Mouse (Mus musculus) CH12.LX (cell line): ENCODE results near the gene Mrpl14. TPM values are rescaled to one million over a fixed set of nuclear protein-coding genes. Genes with fewer than 3 reads are reported as not detected.

Experiments
- DNase-seq: peaks from one replicate; pipeline ENCODE4 v3.0.0-alpha.2; 2013; ENCODE audit errors: extremely low read depth
- H3K27ac ChIP-seq: 2 replicates; pipeline ENCODE4 v1.5.1; 2012; ENCODE audit warnings: low read depth, mild to moderate bottlenecking, control low read depth, moderate library complexity; ENCODE audit not compliant: insufficient read depth
- H3K27me3 ChIP-seq: replicated peaks from 2 replicates; pipeline ENCODE3; 2012; ENCODE audit warnings: inconsistent platforms
- H3K36me3 ChIP-seq, 2 experiments: replicated peaks in 1 of 2; 2 replicates each; pipeline versions ENCODE3 to v1.6.1; 2012; ENCODE audit warnings: inconsistent platforms in 1 of 2, low read length in 1 of 2, mild to moderate bottlenecking in 1 of 2, mixed read lengths in 1 of 2, moderate library complexity in 1 of 2; ENCODE audit not compliant: control insufficient read depth in 1 of 2, insufficient read depth in 1 of 2
- H3K4me1 ChIP-seq, 2 experiments: 2 replicates each; pipeline ENCODE4 v1.6.1; 2012; ENCODE audit warnings: inconsistent platforms in 1 of 2, moderate library complexity in 1 of 2; ENCODE audit not compliant: insufficient read depth in 2 of 2, control insufficient read depth in 1 of 2
- H3K4me2 ChIP-seq: 2 replicates; pipeline ENCODE4 v1.6.1; 2012; ENCODE audit warnings: low read depth, mild to moderate bottlenecking, control low read depth; ENCODE audit not compliant: poor library complexity, insufficient read depth, severe bottlenecking
- H3K4me3 ChIP-seq, 3 experiments: fragments of 150-350 bp in 1 of 3; sonication (generic) in 1 of 3; replicated peaks in 1 of 3; 2 replicates each; pipeline versions ENCODE3 to v1.5.1; 2011 to 2012; ENCODE audit warnings: low read depth in 2 of 3, low read length in 2 of 3, mild to moderate bottlenecking in 2 of 3, moderate library complexity in 2 of 3, control low read depth in 1 of 3, improper control_type of control experiment in 1 of 3, inconsistent platforms in 1 of 3, mixed read lengths in 1 of 3; ENCODE audit not compliant: poor library complexity in 1 of 3
- H3K79me2 ChIP-seq: replicated peaks from 2 replicates; pipeline ENCODE4 v1.6.1; 2012; ENCODE audit warnings: mild to moderate bottlenecking, moderate library complexity; ENCODE audit not compliant: control insufficient read depth, poor library complexity, insufficient read depth, severe bottlenecking; ENCODE audit errors: extremely low read depth
- H3K9ac ChIP-seq: 2 replicates; pipeline ENCODE4 v1.6.1; 2012; ENCODE audit warnings: low read depth, mild to moderate bottlenecking, control low read depth, moderate library complexity; ENCODE audit not compliant: insufficient read depth
- H3K9me3 ChIP-seq: replicated peaks from 2 replicates; pipeline ENCODE3; 2012; ENCODE audit warnings: low read length, inconsistent platforms, mixed read lengths
- BHLHE40 ChIP-seq: IDR thresholded peaks from 2 replicates; pipeline ENCODE4 v1.6.1; 2011; ENCODE audit warnings: mild to moderate bottlenecking, low read depth, low read length, improper control_type of control experiment
- CHD1 ChIP-seq: IDR thresholded peaks from 2 replicates; pipeline ENCODE4 v1.6.1; 2012; ENCODE audit warnings: low read depth, low read length, improper control_type of control experiment, inconsistent platforms
- E2F4 ChIP-seq: IDR thresholded peaks from 2 replicates; pipeline ENCODE4 v1.6.1; 2011; ENCODE audit warnings: low read depth, low read length, improper control_type of control experiment; ENCODE audit not compliant: insufficient replicate concordance
- ETS1 ChIP-seq: conservative IDR thresholded peaks from 2 replicates; pipeline ENCODE4 v1.6.1; 2012; ENCODE audit warnings: low read depth, mild to moderate bottlenecking, inconsistent platforms, low read length, improper control_type of control experiment, moderate library complexity
- GABPA ChIP-seq: IDR thresholded peaks from 2 replicates; pipeline ENCODE4 v1.6.1; 2012; ENCODE audit warnings: low read depth, low read length, improper control_type of control experiment, inconsistent platforms; ENCODE audit not compliant: insufficient replicate concordance
- HCFC1 ChIP-seq: IDR thresholded peaks from 2 replicates; pipeline ENCODE4 v1.6.1; 2012; ENCODE audit warnings: low read depth, mild to moderate bottlenecking, inconsistent platforms, low read length, improper control_type of control experiment
- IRF4 ChIP-seq: IDR thresholded peaks from 2 replicates; pipeline ENCODE4 v1.6.1; 2014; ENCODE audit warnings: low read depth, mild to moderate bottlenecking, inconsistent platforms, low read length, improper control_type of control experiment
- KAT2A ChIP-seq: IDR thresholded peaks from 2 replicates; pipeline ENCODE4 v1.6.1; 2012; ENCODE audit warnings: low read length, improper control_type of control experiment, inconsistent platforms; ENCODE audit not compliant: insufficient replicate concordance
- MAX ChIP-seq: IDR thresholded peaks from 2 replicates; pipeline ENCODE4 v1.6.1; 2011; ENCODE audit warnings: low read length, improper control_type of control experiment
- MAZ ChIP-seq: IDR thresholded peaks from 2 replicates; pipeline ENCODE4 v1.6.1; 2012; ENCODE audit warnings: low read depth, mild to moderate bottlenecking, inconsistent platforms, low read length, improper control_type of control experiment, moderate library complexity
- MXI1 ChIP-seq: IDR thresholded peaks from 2 replicates; pipeline ENCODE4 v1.6.1; 2011; ENCODE audit warnings: mild to moderate bottlenecking, low read depth, low read length, improper control_type of control experiment
- MYC ChIP-seq: IDR thresholded peaks from 2 replicates; pipeline ENCODE4 v1.6.1; 2011; ENCODE audit warnings: low read depth, mild to moderate bottlenecking, improper control_type of control experiment, low read length
- NELFE ChIP-seq: IDR thresholded peaks from 2 replicates; pipeline ENCODE4 v1.6.1; 2011; ENCODE audit warnings: low read depth, low read length, improper control_type of control experiment
- NRF1 ChIP-seq: IDR thresholded peaks from 2 replicates; pipeline ENCODE4 v1.6.1; 2014; ENCODE audit warnings: low read depth, mild to moderate bottlenecking, inconsistent platforms, low read length, improper control_type of control experiment, moderate library complexity
- POLR2AphosphoS2 ChIP-seq: IDR thresholded peaks from 2 replicates; pipeline ENCODE4 v1.6.1; 2011; ENCODE audit warnings: low read depth, low read length, improper control_type of control experiment
- RAD21 ChIP-seq: IDR thresholded peaks from 2 replicates; pipeline ENCODE4 v1.6.1; 2011; ENCODE audit warnings: low read depth, mild to moderate bottlenecking, low read length, improper control_type of control experiment, moderate library complexity
- RCOR1 ChIP-seq: conservative IDR thresholded peaks from 2 replicates; pipeline ENCODE4 v1.6.1; 2012; ENCODE audit warnings: low read depth, mild to moderate bottlenecking, inconsistent platforms, low read length, improper control_type of control experiment
- SIN3A ChIP-seq: IDR thresholded peaks from 2 replicates; pipeline ENCODE4 v1.6.1; 2012; ENCODE audit warnings: low read length, improper control_type of control experiment, inconsistent platforms
- TBP ChIP-seq: conservative IDR thresholded peaks from 2 replicates; pipeline ENCODE4 v1.6.1; 2011; ENCODE audit warnings: low read depth, low read length, improper control_type of control experiment
- TCF12 ChIP-seq: IDR thresholded peaks from 2 replicates; pipeline ENCODE4 v1.6.1; 2014; ENCODE audit warnings: low read depth, mild to moderate bottlenecking, inconsistent platforms, low read length, improper control_type of control experiment
- UBTF ChIP-seq: IDR thresholded peaks from 2 replicates; pipeline ENCODE4 v1.6.1; 2012; ENCODE audit warnings: low read depth, mild to moderate bottlenecking, inconsistent platforms, low read length, improper control_type of control experiment, moderate library complexity
- USF1 ChIP-seq: IDR thresholded peaks from 2 replicates; pipeline ENCODE4 v1.6.1; 2014; ENCODE audit warnings: low read depth, mild to moderate bottlenecking, inconsistent platforms, low read length, improper control_type of control experiment
- USF2 ChIP-seq: conservative IDR thresholded peaks from 2 replicates; pipeline ENCODE4 v1.6.1; 2011; ENCODE audit warnings: low read depth, low read length, improper control_type of control experiment
- ZC3H11A ChIP-seq: IDR thresholded peaks from 2 replicates; pipeline ENCODE4 v1.6.1; 2012; ENCODE audit warnings: low read depth, mild to moderate bottlenecking, inconsistent platforms, low read length, improper control_type of control experiment
- ZKSCAN1 ChIP-seq: IDR thresholded peaks from 2 replicates; pipeline ENCODE4 v1.6.1; 2012; ENCODE audit warnings: low read depth, inconsistent platforms, low read length, improper control_type of control experiment, borderline replicate concordance
- ZMIZ1 ChIP-seq: IDR thresholded peaks from 2 replicates; pipeline ENCODE4 v1.6.1; 2012; ENCODE audit warnings: low read depth, mild to moderate bottlenecking, inconsistent platforms, low read length, improper control_type of control experiment
- ZNF384 ChIP-seq: IDR thresholded peaks from 2 replicates; pipeline ENCODE4 v1.6.1; 2012; ENCODE audit warnings: low read depth, low read length, improper control_type of control experiment, inconsistent platforms
- dilution Hi-C: fragments of 300-500 bp; cut with MboI; formaldehyde crosslinking; loops from 2 replicates; pipeline ENCODE4 v1.14.3; 2020; ENCODE audit warnings: low sequenced_read_pairs; ENCODE audit not compliant: extremely low pct_unique_long_range_greater_than_20kb, extremely low pct_ligation_motif_present
- in situ Hi-C: fragments of 300-500 bp; cut with MboI; formaldehyde crosslinking; loops from 3 replicates; pipeline ENCODE4 v1.14.3; 2019; ENCODE audit warnings: low sequenced_read_pairs, low pct_ligation_motif_present, low pct_unique_long_range_greater_than_20kb, mixed read lengths
- polyA plus RNA-seq: library from polyadenylated mRNA; unstranded; fragments of >175 nt; gene quantifications from 2 replicates; pipeline ENCODE4 v1.2.1, GENCODE M21; 2012; ENCODE audit warnings: low read depth; ENCODE audit not compliant: insufficient read length
- total RNA-seq, 2 experiments: library from RNA; depleted of rRNA; stranded (reverse); fragments of 300-350 nt in 1 of 2; fragments of >200 nt in 1 of 2; gene quantifications; 2 replicates each; pipeline ENCODE4 v1.2.3; 2012 to 2014

Gene Mrpl14
- total and polyA plus RNA-seq, 3 experiments, result 46.1 to 62.5 (median 56.9) TPM

DNA sequence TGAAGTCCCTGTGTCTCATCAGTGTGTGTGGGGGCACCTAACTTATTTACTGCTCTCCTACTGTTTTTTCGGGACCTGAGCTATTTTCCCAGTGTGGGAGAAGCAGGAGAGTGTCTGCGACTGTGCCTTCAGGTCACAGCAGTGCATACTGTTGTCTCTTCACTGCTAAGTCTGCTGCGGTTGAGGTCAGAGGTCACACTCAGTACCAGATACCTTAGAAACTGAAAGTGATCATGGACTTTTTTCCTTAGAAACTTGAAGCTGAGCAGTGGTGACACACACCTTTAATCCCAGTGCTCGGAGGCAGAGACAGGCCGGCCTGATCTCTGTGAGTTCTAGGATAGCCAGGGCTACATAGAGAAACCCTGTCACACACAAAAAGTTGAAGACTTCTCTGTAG is 6.0 kb downstream of the Mrpl14 start:
- Histone ChIP-seq H3K9me3 (no peaks in the 10 kb centered on the region), H3K36me3 (peaks cover 9 to 34% of the 10 kb centered on the region in 2 experiments), H3K79me2 (no peaks in the 10 kb centered on the region; the same call in 1 of the 2 replicates), H3K27me3 (no peaks in the 10 kb centered on the region), H3K4me2 (no peak overlapping the region), H3K27ac (no peak overlapping the region), H3K4me1 (peaks cover 17 to 60% of the 10 kb centered on the region in 2 experiments), H3K9ac (no peak overlapping the region), H3K4me3 (no peak overlapping the region)
- in situ Hi-C loops, result no loop called here
- dilution Hi-C loops, result no loop called here
- TF ChIP-seq UBTF (no peak), ZKSCAN1 (no peak), USF2 (no peak), ZNF384 (no peak), BHLHE40 (no peak), ZC3H11A (no peak), IRF4 (no peak), POLR2AphosphoS2 (no peak), CHD1 (no peak), ZMIZ1 (no peak), NELFE (no peak), MYC (no peak), MAZ (no peak), HCFC1 (no peak)
- DNase-seq, result no peak

- H3K79me2 ChIP-seq, result no peaks in the 10 kb centered on the region; the same call in 1 of the 2 replicates
- dilution Hi-C loops (no loop called here), in situ Hi-C loops (no loop called here)
- H3K36me3 ChIP-seq, result peaks cover 9 to 44% of the 10 kb centered on the region in 2 experiments
- H3K9me3 ChIP-seq, result no peaks in the 10 kb centered on the region
- H3K4me1 ChIP-seq, result peaks cover 16 to 46% of the 10 kb centered on the region in 2 experiments
- no peak overlapping the region for H3K9ac ChIP-seq
- no peak for TF ChIP-seq TCF12
- TF ChIP-seq CHD1, result no peak
- TF ChIP-seq USF1, result no peak
- TF ChIP-seq ETS1, result no peak
- no peak for TF ChIP-seq E2F4
- no peak for TF ChIP-seq MAZ
- no peak for TF ChIP-seq TBP
- TF ChIP-seq MAX, result no peak
- TF ChIP-seq GABPA, result no peak
- no peak for TF ChIP-seq KAT2A
- TF ChIP-seq NRF1, result no peak
- TF ChIP-seq UBTF, result no peak
- TF ChIP-seq RCOR1, result no peak
- no peak for TF ChIP-seq MXI1
- no peak for TF ChIP-seq RAD21
- no peak for TF ChIP-seq POLR2AphosphoS2
- TF ChIP-seq SIN3A, result no peak
- no peak for TF ChIP-seq BHLHE40
- H3K4me2 ChIP-seq, result no peak overlapping the region
- no peaks in the 10 kb centered on the region for H3K27me3 ChIP-seq
- no peak overlapping the region for H3K4me3 ChIP-seq
- DNase-seq, result no peak
- H3K27ac ChIP-seq, result no peak overlapping the region
Observed at GRCm38 (mm10) chr17:45693812-45694565, 7.9 kb downstream of the Mrpl14 start.
